Mouse (Mus musculus): ENCODE measurements around the gene Fbll1. TPM values are rescaled to one million over a fixed set of nuclear protein-coding genes. Genes with fewer than 3 reads are reported as not detected.
"Not testable (repeated sequence)": the region's sequence is repeated elsewhere in the genome, so short reads cannot be mapped to it uniquely, and the experiment has no call there.

Fbll1 gene
- polyA plus RNA-seq, 1 experiment from 2014 or later, result not detected

DNA sequence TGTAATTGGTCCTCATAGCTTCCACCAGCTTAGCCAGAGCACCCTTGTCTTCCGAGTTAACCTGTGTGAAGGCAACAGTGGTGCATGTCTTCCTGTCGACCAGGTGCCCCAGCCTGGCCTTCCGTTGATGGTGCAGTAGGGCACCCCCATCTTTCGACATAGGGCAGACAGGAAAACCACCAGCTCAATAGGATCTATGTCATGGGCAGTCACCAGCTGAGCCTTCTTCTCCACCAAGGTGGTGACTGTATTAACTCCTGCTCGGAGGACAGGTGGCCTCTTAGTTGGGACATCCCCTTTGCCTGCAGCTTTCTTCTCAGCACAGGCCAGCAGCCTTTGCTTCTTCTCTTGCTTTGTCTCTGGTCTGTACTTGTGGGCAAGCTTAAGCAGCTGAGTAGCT, 5.9 kb downstream of the Fbll1 start:
- not testable (repeated sequence) for H3K9me3 ChIP-seq (replicated peaks; ENCODE audit: control insufficient read depth, low read length); H3K36me3 ChIP-seq (ENCODE audit: control insufficient read depth, insufficient read depth); H3K4me2 ChIP-seq (ENCODE audit: low read depth, low read length); H3K27ac ChIP-seq (ENCODE audit: low read length); H3K4me3 ChIP-seq (ENCODE audit: low read length); H3K9ac ChIP-seq (ENCODE audit: low read length); H3K4me1 ChIP-seq (ENCODE audit: control insufficient read depth, insufficient read depth, low read length); ATAC-seq (replicated peaks; ENCODE audit: extremely low read depth, insufficient read depth, low FRiP score)
- H3K27me3 ChIP-seq (ENCODE audit: control insufficient read depth, insufficient read depth, low read length), result peaks cover 23% of the 10 kb centered on the region
- WGBS, result 73% methylated on average over 5 of the region's 5 CpGs

DNA sequence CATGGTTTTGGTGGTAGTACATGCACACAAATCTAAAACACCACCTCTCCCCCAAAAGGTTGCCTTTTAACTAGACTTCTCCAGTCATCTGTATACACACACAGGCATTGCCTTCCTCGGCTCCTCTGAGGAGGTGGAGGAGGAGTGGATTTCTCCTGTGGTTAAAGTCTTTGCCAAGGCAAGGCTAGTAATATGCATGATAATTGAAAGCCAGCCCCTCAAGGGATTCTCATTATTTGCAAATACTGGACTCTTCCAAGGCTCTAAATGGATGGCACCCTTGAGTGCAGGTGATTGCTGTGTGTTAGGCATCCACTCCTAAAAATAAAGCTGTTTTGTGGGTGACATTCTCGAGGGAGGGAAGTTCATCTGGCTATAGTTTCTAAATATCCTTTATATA, 10.2 kb downstream of the Fbll1 start:
- no peak overlapping the region for H3K4me2 ChIP-seq (ENCODE audit: low read depth, low read length)
- H3K4me3 ChIP-seq (ENCODE audit: low read length), result no peak overlapping the region
- H3K27ac ChIP-seq (ENCODE audit: low read length), result no peak overlapping the region
- H3K27me3 ChIP-seq (ENCODE audit: control insufficient read depth, insufficient read depth, low read length), result no peaks in the 10 kb centered on the region
- 80% methylated on average over 2 of the region's 2 CpGs for WGBS
- H3K9me3 ChIP-seq (replicated peaks; ENCODE audit: control insufficient read depth, low read length), result no peaks in the 10 kb centered on the region
- no peak for ATAC-seq (replicated peaks; ENCODE audit: extremely low read depth, insufficient read depth, low FRiP score)
- H3K4me1 ChIP-seq (ENCODE audit: control insufficient read depth, insufficient read depth, low read length), result no peaks in the 10 kb centered on the region
- H3K9ac ChIP-seq (ENCODE audit: low read length), result no peak overlapping the region
- peaks cover 21% of the 10 kb centered on the region for H3K36me3 ChIP-seq (ENCODE audit: control insufficient read depth, insufficient read depth)

DNA sequence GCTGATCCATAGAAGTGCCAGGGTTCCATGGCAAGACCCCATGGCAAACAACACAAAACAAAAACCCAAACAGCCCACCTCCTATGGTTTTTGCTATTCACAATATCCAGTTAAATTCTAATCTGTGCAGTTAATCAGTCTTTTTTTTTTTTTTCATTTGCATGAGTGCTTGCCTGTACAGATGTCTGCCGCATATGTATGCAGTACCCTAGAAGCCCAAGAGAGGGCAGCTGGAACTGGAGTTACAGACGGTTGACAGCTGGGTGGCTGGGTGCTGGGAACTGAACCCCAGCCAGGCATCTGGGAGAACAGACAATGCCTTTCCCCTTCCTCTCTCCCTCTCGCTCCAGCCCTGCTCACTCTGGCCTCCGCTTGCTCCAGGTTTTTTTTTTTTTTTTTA, 14.1 kb downstream of the Fbll1 start:
- Histone ChIP-seq H3K4me1 (ENCODE audit: control insufficient read depth, insufficient read depth, low read length) (no peaks in the 10 kb centered on the region), H3K36me3 (ENCODE audit: control insufficient read depth, insufficient read depth) (peaks cover 42% of the 10 kb centered on the region), H3K4me3 (ENCODE audit: low read length) (no peak overlapping the region), H3K27ac (ENCODE audit: low read length) (no peak overlapping the region), H3K9me3 (replicated peaks; ENCODE audit: control insufficient read depth, low read length) (no peaks in the 10 kb centered on the region), H3K27me3 (ENCODE audit: control insufficient read depth, insufficient read depth, low read length) (no peaks in the 10 kb centered on the region), H3K4me2 (ENCODE audit: low read depth, low read length) (no peak overlapping the region), H3K9ac (ENCODE audit: low read length) (no peak overlapping the region)
- WGBS, result 90% methylated on average over 4 of the region's 4 CpGs
- no peak for ATAC-seq (replicated peaks; ENCODE audit: extremely low read depth, insufficient read depth, low FRiP score)

DNA sequence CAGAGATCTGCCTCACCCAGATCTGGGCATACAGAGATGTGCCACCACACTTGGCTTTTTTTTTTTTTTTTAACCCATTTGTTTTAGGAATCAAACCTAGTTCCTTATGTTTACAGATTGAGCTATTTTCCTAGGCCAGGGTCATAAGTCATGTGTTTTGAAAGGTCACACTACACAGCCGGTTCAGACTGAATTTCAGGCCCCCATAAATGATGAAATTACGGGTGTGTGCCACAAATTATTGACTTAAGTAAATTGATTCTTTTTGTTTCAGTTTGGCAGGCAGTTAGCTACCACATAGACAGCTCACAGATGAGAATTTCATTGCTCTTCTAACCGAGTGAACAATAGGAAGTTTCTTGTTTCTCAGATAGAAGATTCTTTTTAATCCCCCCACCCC, 14.7 kb downstream of the Fbll1 start:
- Histone ChIP-seq H3K27me3 (ENCODE audit: control insufficient read depth, insufficient read depth, low read length) (no peaks in the 10 kb centered on the region), H3K4me2 (ENCODE audit: low read depth, low read length) (no peak overlapping the region), H3K36me3 (ENCODE audit: control insufficient read depth, insufficient read depth) (peaks cover 43% of the 10 kb centered on the region), H3K4me3 (ENCODE audit: low read length) (no peak overlapping the region), H3K9me3 (replicated peaks; ENCODE audit: control insufficient read depth, low read length) (no peaks in the 10 kb centered on the region), H3K9ac (ENCODE audit: low read length) (no peak overlapping the region), H3K4me1 (ENCODE audit: control insufficient read depth, insufficient read depth, low read length) (no peaks in the 10 kb centered on the region), H3K27ac (ENCODE audit: low read length) (no peak overlapping the region)
- WGBS, result 92% methylated on average over 3 of the region's 3 CpGs
- ATAC-seq (replicated peaks; ENCODE audit: extremely low read depth, insufficient read depth, low FRiP score), result no peak

DNA sequence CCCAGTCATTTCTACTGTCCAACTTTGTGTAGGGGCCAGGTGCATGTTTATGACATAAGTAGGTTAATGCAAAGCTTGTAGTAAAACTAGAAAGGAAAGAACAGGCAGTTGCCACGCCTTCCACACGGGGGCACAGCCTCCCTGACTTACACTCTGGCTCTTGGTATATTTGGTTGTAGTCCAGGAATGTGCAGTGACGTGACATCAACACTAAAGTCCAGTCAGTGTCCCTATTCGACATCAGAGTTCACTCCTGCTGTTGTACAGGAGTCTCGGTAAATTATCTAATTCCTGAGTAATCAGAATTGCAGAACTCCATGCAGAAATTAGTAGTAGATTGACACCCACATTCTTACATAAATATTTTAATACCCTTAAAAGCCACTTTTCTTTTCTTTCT, 15.6 kb downstream of the Fbll1 start:
- H3K9ac ChIP-seq (ENCODE audit: low read length), result no peak overlapping the region
- no peaks in the 10 kb centered on the region for H3K27me3 ChIP-seq (ENCODE audit: control insufficient read depth, insufficient read depth, low read length)
- H3K4me1 ChIP-seq (ENCODE audit: control insufficient read depth, insufficient read depth, low read length), result no peaks in the 10 kb centered on the region
- no peak overlapping the region for H3K4me3 ChIP-seq (ENCODE audit: low read length)
- no peaks in the 10 kb centered on the region for H3K9me3 ChIP-seq (replicated peaks; ENCODE audit: control insufficient read depth, low read length)
- WGBS, result 72% methylated on average over 5 of the region's 5 CpGs
- peaks cover 52% of the 10 kb centered on the region for H3K36me3 ChIP-seq (ENCODE audit: control insufficient read depth, insufficient read depth)
- H3K27ac ChIP-seq (ENCODE audit: low read length), result no peak overlapping the region
- no peak; the same call in 1 of the 2 replicates for ATAC-seq (replicated peaks; ENCODE audit: extremely low read depth, insufficient read depth, low FRiP score)
- H3K4me2 ChIP-seq (ENCODE audit: low read depth, low read length), result no peak overlapping the region

GRCm38 (mm10) chr11:35782444-35782843, 16.2 kb downstream of the Fbll1 start:
- H3K36me3 ChIP-seq (ENCODE audit: control insufficient read depth, insufficient read depth), result peaks cover 58% of the 10 kb centered on the region
- no peak for ATAC-seq (replicated peaks; ENCODE audit: extremely low read depth, insufficient read depth, low FRiP score)
- H3K27ac ChIP-seq (ENCODE audit: low read length), result no peak overlapping the region
- no peak overlapping the region for H3K4me2 ChIP-seq (ENCODE audit: low read depth, low read length)
- no peaks in the 10 kb centered on the region for H3K27me3 ChIP-seq (ENCODE audit: control insufficient read depth, insufficient read depth, low read length)
- no peak overlapping the region for H3K4me3 ChIP-seq (ENCODE audit: low read length)
- 96% methylated on average over 3 of the region's 3 CpGs for WGBS
- H3K9me3 ChIP-seq (replicated peaks; ENCODE audit: control insufficient read depth, low read length), result no peaks in the 10 kb centered on the region
- no peaks in the 10 kb centered on the region for H3K4me1 ChIP-seq (ENCODE audit: control insufficient read depth, insufficient read depth, low read length)
- no peak overlapping the region for H3K9ac ChIP-seq (ENCODE audit: low read length)

GRCm38 (mm10) chr11:35780336-35780735, 18.3 kb downstream of the Fbll1 start:
- H3K27me3 ChIP-seq (ENCODE audit: control insufficient read depth, insufficient read depth, low read length), result no peaks in the 10 kb centered on the region
- H3K4me2 ChIP-seq (ENCODE audit: low read depth, low read length), result no peak overlapping the region
- WGBS, result 85% methylated on average over 3 of the region's 3 CpGs
- H3K4me3 ChIP-seq (ENCODE audit: low read length), result no peak overlapping the region
- H3K9me3 ChIP-seq (replicated peaks; ENCODE audit: control insufficient read depth, low read length), result no peaks in the 10 kb centered on the region
- H3K27ac ChIP-seq (ENCODE audit: low read length), result no peak overlapping the region
- H3K9ac ChIP-seq (ENCODE audit: low read length), result no peak overlapping the region
- H3K4me1 ChIP-seq (ENCODE audit: control insufficient read depth, insufficient read depth, low read length), result no peaks in the 10 kb centered on the region
- no peak for ATAC-seq (replicated peaks; ENCODE audit: extremely low read depth, insufficient read depth, low FRiP score)
- H3K36me3 ChIP-seq (ENCODE audit: control insufficient read depth, insufficient read depth), result peaks cover 69% of the 10 kb centered on the region

GRCm38 (mm10) chr11:35776452-35776851, 22.2 kb downstream of the Fbll1 start:
- 85% methylated on average over 3 of the region's 3 CpGs for WGBS
- H3K4me1 ChIP-seq (ENCODE audit: control insufficient read depth, insufficient read depth, low read length), result peaks cover 2% of the 10 kb centered on the region; the same call in 1 of the 2 replicates
- no peak overlapping the region for H3K4me3 ChIP-seq (ENCODE audit: low read length)
- peaks cover 36% of the 10 kb centered on the region for H3K36me3 ChIP-seq (ENCODE audit: control insufficient read depth, insufficient read depth)
- no peak overlapping the region for H3K4me2 ChIP-seq (ENCODE audit: low read depth, low read length)
- H3K9ac ChIP-seq (ENCODE audit: low read length), result no peak overlapping the region
- ATAC-seq (replicated peaks; ENCODE audit: extremely low read depth, insufficient read depth, low FRiP score), result no peak
- H3K27me3 ChIP-seq (ENCODE audit: control insufficient read depth, insufficient read depth, low read length), result no peaks in the 10 kb centered on the region
- H3K27ac ChIP-seq (ENCODE audit: low read length), result no peak overlapping the region
- no peaks in the 10 kb centered on the region for H3K9me3 ChIP-seq (replicated peaks; ENCODE audit: control insufficient read depth, low read length)

DNA sequence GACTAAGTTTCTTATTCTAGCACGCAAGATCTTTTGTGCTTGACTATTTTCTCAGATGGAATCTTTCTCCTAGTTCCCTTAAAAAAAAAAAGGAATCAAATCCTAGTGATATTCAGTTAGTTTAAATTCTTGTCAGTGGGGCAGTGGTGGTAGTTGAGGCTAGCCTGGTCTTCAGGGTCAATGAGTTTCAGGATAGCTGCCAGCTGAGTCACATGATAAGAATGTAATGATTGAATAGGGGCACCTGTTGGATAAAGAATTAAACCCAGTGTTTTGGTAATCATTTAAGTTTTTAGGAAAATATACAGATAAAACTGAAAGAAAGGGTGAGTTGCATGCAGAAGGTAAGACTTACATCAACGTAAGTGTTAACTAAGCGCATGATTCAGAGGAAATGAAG, 23.1 kb downstream of the Fbll1 start:
- WGBS, result 93% methylated on average over 3 of the region's 3 CpGs
- ATAC-seq (replicated peaks; ENCODE audit: extremely low read depth, insufficient read depth, low FRiP score), result no peak

More for the DNA sequence above, 23.1 kb downstream of the Fbll1 start:
- Histone ChIP-seq H3K4me2 (ENCODE audit: low read depth, low read length) (no peak overlapping the region), H3K36me3 (ENCODE audit: control insufficient read depth, insufficient read depth) (peaks cover 36% of the 10 kb centered on the region), H3K4me3 (ENCODE audit: low read length) (no peak overlapping the region), H3K9me3 (replicated peaks; ENCODE audit: control insufficient read depth, low read length) (no peaks in the 10 kb centered on the region), H3K4me1 (ENCODE audit: control insufficient read depth, insufficient read depth, low read length) (peaks cover 10% of the 10 kb centered on the region), H3K27me3 (ENCODE audit: control insufficient read depth, insufficient read depth, low read length) (no peaks in the 10 kb centered on the region), H3K27ac (ENCODE audit: low read length) (no peak overlapping the region), H3K9ac (ENCODE audit: low read length) (no peak overlapping the region)

All from heart, embryonic 16.5 days (tissue).